Mouse (Mus musculus) olfactory bulb, adult 2 months (tissue): ENCODE measurements around the gene Prpf18.

Experiments used
- CTCF ChIP-seq: fragments of 200-500 bp; IDR thresholded peaks from 2 replicates; pipeline ENCODE4 v1.5.1; 2012; ENCODE audit warnings: low read depth, mild to moderate bottlenecking, low read length, moderate library complexity; ENCODE audit not compliant: insufficient read depth
- POLR2A ChIP-seq: fragments of 200-500 bp; IDR thresholded peaks from 2 replicates; pipeline ENCODE4 v1.6.1; 2012; ENCODE audit warnings: mild to moderate bottlenecking, low read depth, low read length, moderate library complexity; ENCODE audit not compliant: insufficient read depth

DNA sequence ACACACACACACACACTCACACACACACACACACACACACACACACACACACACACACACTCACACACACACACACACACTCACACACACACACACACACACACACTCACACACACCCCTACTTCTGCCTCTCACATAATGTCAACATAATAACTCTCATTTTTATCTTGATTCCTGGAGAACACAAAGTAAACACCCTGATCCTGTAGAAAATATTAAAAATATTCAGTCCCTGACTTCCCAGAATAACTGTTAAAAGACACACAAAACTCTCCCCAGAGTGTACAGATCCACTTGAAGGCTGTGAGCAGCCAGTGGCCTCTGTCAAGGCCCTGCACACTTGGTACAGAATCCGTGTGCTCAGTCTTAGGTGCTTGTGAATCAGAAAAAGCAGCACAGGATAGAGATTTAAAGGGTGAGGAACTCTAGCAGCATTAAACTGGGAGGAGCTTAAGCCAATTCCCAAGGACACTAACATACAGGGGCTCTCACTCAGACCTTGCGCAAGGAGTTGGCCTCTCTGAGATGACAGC is 36.8 kb downstream of the Prpf18 start:
- TF ChIP-seq CTCF = no peak
- no peak for TF ChIP-seq POLR2A
